Mouse (Mus musculus): ENCODE results near the gene Barhl2.

DNA sequence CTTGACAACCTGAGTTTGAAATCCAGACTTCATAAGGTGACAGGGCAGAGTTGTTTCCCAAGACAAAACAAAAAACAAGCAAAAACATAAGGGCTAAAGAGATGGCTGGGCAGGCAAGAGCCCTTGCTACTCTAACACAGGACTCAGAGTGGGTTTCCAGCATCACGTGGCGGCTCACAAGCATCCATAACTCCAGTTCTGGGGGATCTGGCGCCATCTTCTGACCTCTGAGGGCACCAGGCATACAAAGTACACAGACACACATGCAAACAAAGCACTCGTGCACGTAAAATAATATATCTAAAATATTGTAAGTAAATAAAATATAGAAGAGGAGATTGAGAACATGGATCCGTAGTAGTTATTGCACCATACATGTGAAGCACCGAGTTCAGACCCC lies 31.9 kb downstream of the Barhl2 start:
- TF ChIP-seq TCF12 (IDR thresholded peaks at IDR 0.05; ENCODE audit: insufficient read depth, poor library complexity, severe bottlenecking) (no peak), MYOD1 (IDR thresholded peaks at IDR 0.05; ENCODE audit: control insufficient read depth in 1 of 3, insufficient read length in 2 of 3, low read depth in 2 of 3) (no peak)

Measured in myocyte (in vitro differentiated cells).